Mouse (Mus musculus): ENCODE results near the gene Pde4a.
"Not testable (repeated sequence)": the region's sequence is repeated elsewhere in the genome, so short reads cannot be mapped to it uniquely, and the experiment has no call there.

Gene Pde4a

DNA sequence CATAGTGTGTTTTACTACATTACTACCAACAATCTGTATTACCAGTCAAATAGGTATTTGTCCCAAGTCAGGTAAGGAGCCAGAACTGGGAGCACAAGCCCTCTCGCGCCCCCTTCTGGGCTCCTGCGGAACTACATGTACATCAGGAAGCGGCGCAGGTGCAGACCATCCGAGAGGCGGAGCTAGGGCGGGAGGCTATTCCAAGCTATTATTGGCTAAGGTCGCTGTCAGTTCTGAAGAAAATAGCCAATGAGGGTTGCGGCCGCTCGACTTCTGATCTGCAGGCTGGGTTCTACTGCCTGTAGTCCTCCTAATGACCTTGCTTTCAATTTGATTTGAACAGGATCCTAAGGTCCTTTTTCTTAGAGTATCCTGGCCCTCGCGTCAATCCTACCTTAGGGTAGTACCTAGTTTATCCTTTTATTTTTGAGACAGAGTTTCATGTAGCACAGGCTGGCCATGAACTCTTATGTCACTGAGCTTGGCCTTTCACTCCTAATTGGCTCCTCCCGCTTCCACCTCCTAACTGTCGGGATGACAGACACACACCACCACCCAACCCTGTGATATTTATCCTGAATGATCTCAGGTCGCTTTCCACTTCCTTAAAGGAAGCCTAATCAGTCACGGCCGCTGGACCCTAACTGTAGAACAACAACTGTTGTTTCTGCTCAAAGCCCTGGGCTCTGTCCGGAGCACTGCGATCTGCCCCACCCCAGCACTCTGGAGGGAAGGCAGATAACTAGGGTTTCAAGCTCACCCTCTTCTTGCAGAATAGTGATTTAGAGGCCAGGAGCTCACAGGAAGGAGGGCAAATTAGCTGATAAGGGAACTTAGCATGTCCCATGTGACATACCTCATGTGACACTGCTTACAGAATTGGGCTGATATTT, 55.2 kb downstream of the Pde4a start:
- DNase-seq, result peak; percentile 97

DNA sequence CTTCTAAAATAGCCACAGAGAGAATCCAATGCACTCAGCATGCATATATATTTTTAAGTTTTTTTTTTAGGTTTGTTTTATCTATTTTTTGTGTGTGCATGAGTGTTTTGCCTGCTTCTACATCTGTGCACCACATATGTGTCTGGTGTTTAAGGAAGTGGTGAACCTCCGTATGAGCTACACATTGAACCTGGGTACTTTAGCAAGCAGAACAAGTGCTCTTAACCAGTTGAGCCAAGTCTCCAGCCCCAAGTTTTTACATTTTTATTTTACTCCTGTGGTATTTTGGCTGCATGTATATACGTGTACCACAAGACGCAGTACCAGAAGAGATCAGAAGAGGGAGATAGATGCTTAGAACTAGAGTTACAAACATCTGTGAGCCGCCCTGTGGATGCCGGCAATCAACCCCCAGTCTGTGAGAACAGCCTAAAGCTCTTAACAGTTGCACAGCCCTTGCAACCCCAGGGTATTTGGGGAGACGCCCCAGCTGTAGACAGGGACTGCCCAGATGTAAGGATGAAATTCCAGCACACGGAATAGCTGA, 55.9 kb downstream of the Pde4a start:
- DNase-seq, result no peak

DNA sequence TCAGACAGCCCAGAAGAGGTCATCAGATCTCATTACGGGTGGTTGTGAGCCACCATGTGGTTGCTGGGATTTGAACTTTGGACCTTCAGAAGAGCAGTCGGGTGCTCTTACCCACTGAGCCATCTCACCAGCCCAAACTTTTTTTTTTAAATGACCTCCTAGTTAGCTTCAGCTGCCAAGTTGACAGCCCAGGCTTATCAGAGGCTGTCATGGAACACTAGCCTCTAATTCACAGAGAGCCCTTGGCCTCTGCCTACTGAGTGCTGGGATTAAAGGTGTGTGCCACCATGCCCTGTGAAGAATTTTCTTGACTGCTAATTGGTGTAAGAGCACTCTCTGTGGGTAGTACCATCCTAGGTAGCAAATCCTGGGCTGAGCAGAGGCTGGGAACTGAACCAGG, 58.0 kb downstream of the Pde4a start:
- not testable (repeated sequence) for DNase-seq

DNA sequence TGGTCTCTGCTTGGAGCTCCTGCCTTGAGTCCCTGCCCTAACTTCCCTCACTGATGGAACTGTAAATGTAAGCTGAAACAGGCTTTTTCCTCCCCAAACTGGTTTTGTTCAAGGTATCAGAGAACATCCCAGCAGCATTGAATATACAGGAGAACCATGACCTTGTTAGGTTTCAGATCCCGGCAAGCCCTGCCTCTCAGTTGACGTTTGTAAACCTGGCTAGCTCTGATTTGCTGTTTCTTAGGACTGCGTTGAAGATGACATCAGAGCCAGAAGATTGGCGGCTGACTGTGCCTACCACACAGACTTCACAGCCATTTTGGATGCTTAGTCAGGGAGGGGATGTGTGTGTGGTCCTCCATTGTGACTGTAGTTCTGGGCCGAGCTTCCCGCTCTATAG, 58.4 kb downstream of the Pde4a start:
- DNase-seq, result no peak

DNA sequence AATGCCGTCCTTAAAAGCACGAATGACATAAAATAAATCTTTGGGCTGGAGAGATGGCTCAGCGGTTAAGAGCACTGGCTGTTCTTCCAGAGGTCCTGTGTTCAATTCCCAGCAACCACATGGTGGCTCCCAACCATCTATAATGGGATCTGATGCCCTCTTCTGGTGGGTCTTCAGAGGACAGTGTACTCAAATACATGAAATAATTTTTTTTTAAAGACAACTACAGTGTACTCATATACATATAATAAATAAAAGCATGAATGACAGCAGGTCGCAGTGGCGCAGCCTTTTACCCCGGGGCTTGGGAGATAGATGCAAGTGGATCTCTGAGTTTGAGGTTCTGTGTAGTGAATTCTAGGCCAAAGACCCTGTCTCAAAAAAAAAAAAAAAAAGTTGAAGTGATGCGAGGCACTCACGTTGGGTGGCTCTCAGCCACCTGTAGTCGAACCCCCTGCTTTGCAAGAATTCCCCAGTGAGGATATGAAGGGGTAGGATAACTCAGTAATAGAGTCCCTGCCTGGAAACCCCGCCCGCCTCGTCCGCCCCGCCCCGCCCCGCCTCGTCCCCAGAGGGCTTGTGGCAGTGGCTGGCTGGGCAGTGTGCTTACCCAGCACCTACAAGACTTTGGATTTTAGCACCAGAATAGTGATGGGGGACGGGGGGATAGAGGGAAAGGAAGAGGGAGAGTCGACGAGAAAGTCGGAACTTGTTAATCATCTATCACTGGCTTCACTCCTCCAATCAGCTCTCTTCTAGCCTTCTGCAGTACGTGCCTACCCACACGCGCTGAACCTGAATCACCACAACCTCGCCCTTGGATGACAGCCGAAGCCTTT, 59.3 kb downstream of the Pde4a start:
- no peak for DNase-seq

DNA sequence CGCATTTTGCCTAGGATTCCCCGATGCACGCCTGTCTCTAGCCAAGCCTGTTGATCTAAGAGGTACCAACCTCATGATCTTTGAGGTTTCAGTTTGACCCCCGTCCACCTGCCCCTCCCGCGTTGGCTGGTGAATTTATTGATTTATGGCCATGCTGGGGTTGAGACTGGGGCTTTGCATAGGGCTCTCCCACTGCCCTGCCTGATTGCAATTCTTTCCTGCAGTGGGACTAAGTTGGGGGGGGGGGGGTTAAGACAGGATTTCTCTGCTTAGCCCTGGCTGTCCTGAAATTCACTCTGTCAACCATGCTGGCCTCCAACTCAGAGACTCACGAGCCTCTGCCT, 59.9 kb downstream of the Pde4a start:
- DNase-seq, result no peak

DNA sequence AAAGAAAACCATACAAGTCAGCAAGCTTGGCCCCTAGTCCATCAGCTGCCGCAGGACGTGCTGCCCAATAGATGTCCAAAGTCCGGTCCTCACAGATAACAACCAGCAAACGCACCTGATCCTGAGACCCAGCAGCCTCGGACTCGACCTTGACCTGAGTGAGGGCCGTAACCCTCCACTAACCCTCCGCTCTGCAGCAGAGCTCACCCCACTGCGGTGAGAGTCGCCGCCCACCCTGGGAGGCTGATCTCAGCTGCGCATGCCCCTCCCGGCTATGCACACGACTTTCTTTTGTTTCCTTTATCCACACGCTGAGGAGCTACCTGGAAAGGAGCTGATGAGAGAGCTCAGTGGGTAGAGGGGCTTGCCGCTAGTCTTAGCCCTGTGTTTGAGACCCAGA, 61.8 kb downstream of the Pde4a start:
- DNase-seq, result no peak

DNA sequence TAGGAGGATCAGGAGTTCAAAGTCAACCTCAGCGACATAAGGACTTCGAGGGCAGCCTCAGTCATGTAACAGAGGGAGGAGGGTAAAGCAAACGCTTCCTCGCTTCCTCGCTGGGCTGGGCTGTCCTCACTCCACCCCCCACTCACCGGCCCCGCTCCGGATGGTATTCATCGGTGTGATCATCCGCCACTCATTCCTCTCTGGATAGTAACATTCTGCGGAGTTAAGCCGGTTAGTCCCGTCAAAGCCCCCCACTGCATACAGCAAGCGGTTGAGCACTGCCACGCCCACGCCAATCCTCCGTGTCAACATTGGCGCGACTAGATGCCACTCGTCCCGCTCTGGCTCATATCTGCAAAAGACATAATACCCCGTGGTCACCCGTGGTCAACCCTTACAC, 66.0 kb downstream of the Pde4a start:
- DNase-seq, result no peak

DNA sequence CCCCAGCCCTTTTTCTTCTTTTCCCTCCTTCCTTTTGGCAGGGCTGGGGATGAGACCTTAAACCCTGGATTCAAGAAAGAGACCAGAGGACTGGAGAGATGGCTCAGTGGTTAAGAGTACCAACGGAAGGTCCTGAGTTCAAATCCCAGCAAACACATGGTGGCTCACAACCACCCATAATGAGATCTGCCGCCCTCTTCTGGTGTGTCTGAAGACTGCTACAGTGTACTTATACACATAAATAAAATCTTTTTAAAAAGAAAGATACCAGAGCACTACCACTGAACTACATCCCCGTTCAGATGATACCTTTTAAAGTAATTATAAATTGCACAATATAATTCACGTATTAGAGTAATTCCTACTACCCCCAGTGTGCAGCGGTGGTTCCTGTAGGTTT, 67.4 kb downstream of the Pde4a start:
- no peak for DNase-seq

DNA sequence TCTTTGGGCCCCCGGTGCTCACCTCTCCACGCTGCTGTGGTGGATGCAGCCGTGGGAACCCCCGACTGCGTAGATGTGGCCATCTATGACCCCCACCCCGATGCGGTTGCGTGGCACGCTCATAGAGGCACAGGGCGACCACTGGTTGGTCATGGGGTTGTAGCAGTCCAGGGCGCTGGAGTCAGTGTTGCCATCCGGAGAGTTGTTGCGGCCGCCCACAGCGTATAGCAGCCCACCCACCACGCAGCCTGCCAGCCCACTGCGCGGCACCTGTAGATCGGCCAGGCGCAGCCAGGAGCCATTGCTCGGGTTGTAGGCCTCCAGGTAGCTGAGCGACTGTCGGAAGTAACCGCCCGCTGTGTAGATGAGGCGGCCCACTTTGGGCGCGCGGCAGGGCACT, 67.9 kb downstream of the Pde4a start:
- no peak for DNase-seq

DNA sequence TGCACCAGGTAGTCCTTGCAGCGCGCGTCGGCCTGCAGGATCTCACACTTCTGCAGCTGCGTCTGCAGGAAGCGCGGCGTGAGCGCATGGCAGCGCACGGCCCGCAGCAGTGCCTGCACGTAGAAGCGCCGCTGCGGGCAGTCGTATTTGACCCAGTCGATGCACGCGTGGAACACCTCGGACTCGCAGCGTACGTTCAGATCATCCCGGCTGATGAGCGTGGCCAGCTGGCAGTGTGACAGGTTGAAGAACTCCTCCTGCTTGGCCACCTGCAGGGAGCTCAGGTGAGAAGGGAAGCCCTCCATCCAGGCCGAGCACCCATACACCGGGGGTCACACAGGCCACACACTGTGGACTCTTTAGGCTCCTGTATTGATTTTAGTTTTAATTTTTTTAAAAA, 68.3 kb downstream of the Pde4a start:
- DNase-seq, result no peak

DNA sequence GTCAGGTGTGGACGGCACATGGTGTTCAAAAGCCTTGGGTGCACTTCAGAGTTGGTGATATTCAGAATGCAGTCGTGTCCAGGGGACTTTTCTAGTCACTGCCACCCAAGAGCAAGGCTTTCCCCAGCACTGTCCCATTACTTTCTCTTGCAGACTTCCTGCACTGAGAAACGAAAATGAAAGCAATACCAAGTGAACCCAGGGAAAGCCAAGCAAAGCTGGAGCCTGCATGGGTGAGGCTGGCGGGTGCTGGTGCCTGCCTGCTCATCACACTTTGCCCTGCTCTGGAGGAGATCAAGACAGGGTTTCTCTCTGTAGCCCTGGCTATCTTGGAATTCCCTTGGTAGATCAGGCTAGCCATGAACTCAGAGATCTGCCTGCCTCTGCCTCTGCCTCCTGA, 69.8 kb downstream of the Pde4a start:
- DNase-seq, result no peak

DNA sequence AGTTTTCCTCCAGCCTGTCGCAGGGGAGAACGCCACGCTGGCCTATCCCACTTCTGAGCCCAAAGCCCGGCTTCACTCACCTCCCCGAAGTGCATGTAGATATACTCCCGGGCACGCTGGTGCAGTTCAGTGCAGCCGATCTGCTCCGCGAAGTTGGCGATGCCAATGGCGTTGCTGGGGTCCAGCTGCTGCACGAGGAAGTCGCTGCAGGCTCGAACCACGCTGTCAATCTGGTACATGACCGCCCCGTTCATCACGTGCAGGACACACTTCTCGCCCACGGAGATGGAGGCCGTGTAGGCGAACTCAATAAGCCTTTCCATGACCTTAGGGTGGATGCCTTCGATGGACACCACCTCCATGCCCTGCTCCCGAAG, 71.5 kb downstream of the Pde4a start:
- DNase-seq, result no peak

DNA sequence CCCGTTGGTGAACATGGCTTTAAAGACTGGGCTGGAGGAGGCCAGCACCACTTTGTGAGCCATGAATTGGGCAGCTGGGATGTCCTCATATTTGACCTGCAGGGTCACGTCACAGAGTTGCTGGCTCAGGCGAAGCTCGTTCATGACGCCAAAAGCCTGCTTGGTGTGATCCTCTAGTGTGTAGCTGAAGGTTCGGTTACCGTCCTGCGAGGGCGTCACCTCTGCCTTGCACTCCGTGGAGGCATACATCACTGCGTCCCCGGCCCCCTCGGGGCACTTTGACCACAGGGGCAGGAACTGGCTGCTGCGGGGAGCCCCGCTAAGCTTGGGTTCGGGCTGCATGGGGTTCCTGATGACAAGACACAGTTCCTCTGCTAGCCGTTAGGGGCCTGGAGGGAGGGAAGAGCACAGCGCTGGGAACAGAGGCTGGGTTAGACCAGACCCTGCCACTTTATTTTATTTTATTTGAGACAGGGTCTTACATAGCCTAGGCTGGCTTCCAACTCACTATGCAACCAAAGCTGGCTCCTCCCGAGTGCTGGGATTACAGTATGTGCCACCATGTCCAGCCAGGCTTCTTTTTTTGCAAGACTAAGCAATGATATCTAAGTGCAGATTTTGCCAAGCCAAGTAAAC, 72.0 kb downstream of the Pde4a start:
- DNase-seq, result no peak

DNA sequence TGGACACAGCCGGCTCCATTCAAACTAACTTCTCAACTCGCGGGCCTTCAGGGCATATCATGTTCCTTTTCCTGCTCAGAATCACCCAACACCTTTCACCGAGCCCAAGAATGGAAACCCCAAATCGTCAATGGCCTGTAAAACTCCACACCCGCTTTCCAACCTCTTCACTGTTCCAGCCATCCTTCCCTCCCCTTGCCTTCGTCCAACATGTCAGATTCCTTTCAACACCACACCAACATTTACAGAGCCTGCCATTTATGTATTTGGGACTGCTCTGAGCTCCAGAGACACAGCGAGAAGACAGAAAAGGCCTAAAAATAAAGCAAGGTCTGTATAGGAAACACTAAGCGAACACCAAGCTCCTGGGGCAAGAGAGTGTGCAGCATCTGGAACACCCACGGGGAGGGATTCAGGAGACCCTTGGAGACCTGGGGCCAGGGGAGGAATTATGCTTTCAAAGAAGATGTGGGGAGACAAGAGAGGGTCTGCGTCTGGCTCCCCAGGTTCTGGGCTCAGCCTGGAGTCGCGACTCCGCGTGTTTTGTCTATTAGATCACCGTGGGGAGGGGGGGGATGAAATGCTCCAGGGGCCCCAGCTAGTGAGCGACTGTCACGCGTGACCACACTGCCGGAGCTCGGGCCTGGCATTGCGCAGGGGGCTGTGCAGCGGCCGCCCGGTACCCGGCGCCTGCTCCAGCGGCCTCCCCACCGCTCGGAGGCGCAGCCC, 72.7 kb downstream of the Pde4a start:
- no peak for DNase-seq

DNA sequence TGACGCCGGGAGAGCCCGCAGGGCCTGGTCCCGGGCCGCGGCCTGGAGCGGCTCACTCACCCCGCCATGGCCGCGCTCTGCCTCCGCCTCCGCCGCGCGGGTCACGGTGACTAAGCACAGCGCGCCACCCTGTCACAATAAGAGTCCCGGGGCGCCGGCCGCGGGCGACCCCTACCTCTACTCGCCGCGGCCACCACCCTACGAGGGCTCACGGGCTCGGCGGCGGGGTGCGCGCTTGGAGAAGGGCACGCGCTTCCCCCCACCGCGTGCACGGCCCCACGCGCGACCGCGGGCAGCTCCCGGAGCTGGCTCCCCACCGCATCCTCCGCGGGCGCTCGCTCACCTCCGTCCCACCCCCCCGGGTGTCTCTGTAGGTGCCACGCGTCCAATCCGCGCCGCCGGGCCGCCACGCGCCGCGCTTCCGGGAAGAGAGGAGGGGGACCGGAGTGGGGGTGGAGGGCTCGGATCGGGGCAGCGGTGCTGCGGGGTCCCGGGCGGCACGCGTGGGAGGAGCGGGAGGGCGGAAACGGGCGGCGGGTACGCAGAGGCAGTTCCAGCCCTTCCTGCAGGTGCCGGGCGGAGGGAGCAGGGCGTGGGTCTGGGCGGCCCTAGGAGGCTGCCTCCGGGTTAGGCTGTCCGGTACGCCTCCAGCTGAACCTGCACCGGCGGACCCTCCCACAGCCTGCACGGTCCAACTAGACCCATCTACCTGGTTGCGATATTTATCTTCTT, 73.4 kb downstream of the Pde4a start, which contains the start of gene Keap1:
Gene Keap1 (minus strand): TSS at position 629 of the 732 bp plus-strand sequence.
- peak; percentile 77 for DNase-seq

DNA sequence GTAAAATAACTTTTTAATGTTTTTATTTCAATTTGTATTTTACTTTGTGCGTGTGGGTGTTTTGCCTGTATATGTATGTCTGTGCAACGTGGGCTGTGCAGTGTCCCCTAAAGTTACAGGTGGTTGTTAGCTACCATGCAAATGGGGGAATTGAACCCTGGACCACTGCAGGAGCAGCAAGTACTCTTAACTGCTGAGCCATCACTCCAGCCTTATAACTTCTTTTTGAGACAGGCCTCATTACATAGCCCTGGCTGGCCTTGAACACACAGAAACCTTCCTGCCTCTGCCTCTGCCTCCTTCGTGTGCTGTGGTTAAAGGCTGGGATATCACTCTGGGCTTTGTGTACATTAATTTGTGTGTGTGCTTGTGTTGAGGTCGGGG, 73.9 kb downstream of the Pde4a start:
- DNase-seq, result no peak

DNA sequence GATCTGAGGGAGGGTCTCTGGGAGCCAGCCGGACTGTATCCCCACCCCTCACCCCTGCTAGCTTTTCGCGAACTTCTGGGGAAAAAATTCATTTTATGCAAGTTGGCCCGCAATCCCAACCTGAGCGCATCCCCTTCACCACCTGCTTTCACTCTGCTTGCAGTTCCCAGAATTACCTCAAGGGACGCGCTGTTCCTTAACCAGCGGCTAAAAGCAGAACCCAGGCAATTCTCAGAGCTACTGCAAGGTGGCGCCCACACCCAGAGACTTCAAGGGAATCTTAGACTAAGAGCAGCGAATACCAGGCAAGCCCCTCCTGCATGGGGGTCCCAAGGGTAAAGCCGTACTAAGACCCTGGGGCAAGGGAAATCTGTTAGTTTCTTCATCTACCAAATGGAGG, 75.8 kb downstream of the Pde4a start:
- DNase-seq, result peak; percentile 79

DNA sequence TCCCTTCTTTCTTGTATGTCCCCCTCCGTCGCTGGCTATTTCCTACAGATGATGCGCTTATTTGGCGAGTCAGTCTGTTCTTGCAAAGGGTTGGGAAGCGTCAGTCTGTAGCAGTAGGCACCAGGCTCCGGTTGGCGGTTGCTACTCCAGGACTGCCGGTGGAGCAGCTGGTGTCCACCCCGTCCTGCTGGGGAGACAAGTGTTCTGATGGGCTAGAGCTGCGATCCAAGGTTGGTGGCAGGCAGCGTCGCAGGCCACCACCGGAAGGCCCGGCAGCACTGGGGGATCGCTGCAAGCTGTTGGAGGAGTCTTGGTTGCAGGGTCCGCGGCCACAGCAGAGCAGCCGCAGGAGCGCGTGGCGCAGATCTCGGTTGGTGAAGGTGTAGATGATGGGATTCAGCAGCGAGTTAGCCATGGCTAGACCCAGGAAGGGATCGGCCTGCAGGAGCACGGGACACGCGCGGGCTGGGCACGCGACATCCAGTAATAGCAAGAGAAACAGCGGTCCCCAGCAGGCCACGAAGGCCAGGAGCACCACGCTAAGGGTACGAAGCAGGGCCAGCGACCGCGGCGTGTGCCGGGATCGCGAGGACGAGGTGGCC, 78.4 kb downstream of the Pde4a start:
- DNase-seq, result peak; percentile 82

DNA sequence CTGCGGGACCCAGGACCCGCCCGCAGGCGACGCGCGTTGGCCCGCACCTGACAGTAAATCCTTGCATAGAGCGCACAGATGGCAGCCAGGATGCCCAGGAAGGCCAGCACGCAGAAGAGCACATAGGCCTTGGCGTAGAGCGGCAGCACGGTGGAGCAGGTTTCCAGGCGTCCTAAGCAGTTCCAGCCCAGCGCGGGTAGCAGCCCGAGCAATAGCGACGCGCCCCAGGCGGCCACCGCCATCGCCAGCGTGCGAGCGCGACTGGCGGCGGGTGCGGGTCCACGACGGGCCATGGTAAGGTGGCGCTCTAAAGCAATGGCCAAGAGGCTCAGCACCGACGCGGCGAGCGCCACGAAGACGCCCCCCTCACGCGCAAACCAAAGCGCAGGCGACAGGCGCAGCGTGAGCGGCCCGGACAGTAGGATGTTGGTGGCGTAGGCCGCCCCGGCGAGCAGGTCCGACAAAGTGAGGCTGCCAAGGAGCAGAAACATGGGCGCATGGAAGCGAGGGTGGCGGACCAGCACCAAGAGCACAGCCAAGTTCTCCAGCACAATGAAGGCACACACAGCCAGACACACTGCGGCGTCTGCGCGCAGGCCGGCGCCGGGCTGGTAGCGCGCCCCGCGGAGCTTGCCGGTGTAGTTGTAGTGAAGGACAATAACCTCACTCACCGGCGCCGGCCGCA, 79.1 kb downstream of the Pde4a start:
- peak; percentile 72 for DNase-seq

DNA sequence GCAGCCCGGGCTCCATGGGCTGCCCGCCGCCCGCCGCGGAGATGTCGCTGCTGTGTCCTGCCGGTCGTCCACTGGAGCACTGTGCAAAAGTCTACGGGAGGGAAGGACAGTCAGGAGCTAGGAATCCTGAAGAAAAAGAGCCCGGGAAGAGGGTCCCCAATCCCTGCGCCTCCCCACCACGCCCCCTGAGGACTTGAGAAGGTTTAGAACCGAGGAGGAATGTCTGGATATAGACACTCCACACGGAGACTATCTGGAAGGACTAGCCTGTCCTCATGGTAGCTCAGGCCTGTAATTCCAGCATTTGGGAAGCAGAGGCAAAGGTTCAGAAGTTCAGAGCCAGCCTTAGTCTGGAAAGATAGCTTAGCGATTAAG, 79.6 kb downstream of the Pde4a start:
- no peak for DNase-seq
